Mouse (Mus musculus): Measurements from ENCODE around the gene 5730522E02Rik. TPM values are rescaled to one million over a fixed set of nuclear protein-coding genes. Genes with fewer than 3 reads are reported as not detected.

Gene 5730522E02Rik
- total RNA-seq, 1 experiment from 2014 or later = not detected

GRCm38 (mm10) chr11:25737255-25737654 lies 473.3 kb downstream of the 5730522E02Rik start:
- ATAC-seq (replicated peaks; ENCODE audit: insufficient number of reproducible peaks, low FRiP score, low TSS enrichment, poor library complexity, severe bottlenecking) = no peak

GRCm38 (mm10) chr11:25729476-25729875 lies 481.1 kb downstream of the 5730522E02Rik start:
- ATAC-seq (replicated peaks; ENCODE audit: insufficient number of reproducible peaks, low FRiP score, low TSS enrichment, poor library complexity, severe bottlenecking) = no peak

GRCm38 (mm10) chr11:25715447-25716321 lies 494.9 kb downstream of the 5730522E02Rik start:
- no peak for ATAC-seq (replicated peaks; ENCODE audit: insufficient number of reproducible peaks, low FRiP score, low TSS enrichment, poor library complexity, severe bottlenecking)

GRCm38 (mm10) chr11:25710559-25710958 lies 500.0 kb downstream of the 5730522E02Rik start:
- no peak for ATAC-seq (replicated peaks; ENCODE audit: insufficient number of reproducible peaks, low FRiP score, low TSS enrichment, poor library complexity, severe bottlenecking)

GRCm38 (mm10) chr11:25709892-25710291 lies 500.7 kb downstream of the 5730522E02Rik start:
- ATAC-seq (replicated peaks; ENCODE audit: insufficient number of reproducible peaks, low FRiP score, low TSS enrichment, poor library complexity, severe bottlenecking) = no peak

- no peak for ATAC-seq (replicated peaks; ENCODE audit: insufficient number of reproducible peaks, low FRiP score, low TSS enrichment, poor library complexity, severe bottlenecking)
Measured at GRCm38 (mm10) chr11:25704332-25705168, 506.0 kb downstream of the 5730522E02Rik start.

GRCm38 (mm10) chr11:25702791-25703190 lies 507.8 kb downstream of the 5730522E02Rik start:
- ATAC-seq (replicated peaks; ENCODE audit: insufficient number of reproducible peaks, low FRiP score, low TSS enrichment, poor library complexity, severe bottlenecking) = no peak

- no peak for ATAC-seq (replicated peaks; ENCODE audit: insufficient number of reproducible peaks, low FRiP score, low TSS enrichment, poor library complexity, severe bottlenecking)
Measured at GRCm38 (mm10) chr11:25697508-25698193, 512.9 kb downstream of the 5730522E02Rik start.

- no peak for ATAC-seq (replicated peaks; ENCODE audit: insufficient number of reproducible peaks, low FRiP score, low TSS enrichment, poor library complexity, severe bottlenecking)
Measured at GRCm38 (mm10) chr11:25696168-25696567, 514.4 kb downstream of the 5730522E02Rik start.

GRCm38 (mm10) chr11:25684731-25685130 lies 525.8 kb downstream of the 5730522E02Rik start:
- no peak for ATAC-seq (replicated peaks; ENCODE audit: insufficient number of reproducible peaks, low FRiP score, low TSS enrichment, poor library complexity, severe bottlenecking)

- no peak for ATAC-seq (replicated peaks; ENCODE audit: insufficient number of reproducible peaks, low FRiP score, low TSS enrichment, poor library complexity, severe bottlenecking)
Measured at GRCm38 (mm10) chr11:25679856-25680255, 530.7 kb downstream of the 5730522E02Rik start.

GRCm38 (mm10) chr11:25674194-25674593 lies 536.4 kb downstream of the 5730522E02Rik start:
- no peak for ATAC-seq (replicated peaks; ENCODE audit: insufficient number of reproducible peaks, low FRiP score, low TSS enrichment, poor library complexity, severe bottlenecking)

- no peak for ATAC-seq (replicated peaks; ENCODE audit: insufficient number of reproducible peaks, low FRiP score, low TSS enrichment, poor library complexity, severe bottlenecking)
Measured at GRCm38 (mm10) chr11:25670018-25670417, 540.5 kb downstream of the 5730522E02Rik start.

GRCm38 (mm10) chr11:25664562-25665104 lies 545.9 kb downstream of the 5730522E02Rik start:
- ATAC-seq (replicated peaks; ENCODE audit: insufficient number of reproducible peaks, low FRiP score, low TSS enrichment, poor library complexity, severe bottlenecking) = no peak

GRCm38 (mm10) chr11:25646282-25646681 lies 564.3 kb downstream of the 5730522E02Rik start:
- ATAC-seq (replicated peaks; ENCODE audit: insufficient number of reproducible peaks, low FRiP score, low TSS enrichment, poor library complexity, severe bottlenecking) = no peak

GRCm38 (mm10) chr11:25644767-25645622 lies 565.6 kb downstream of the 5730522E02Rik start:
- no peak for ATAC-seq (replicated peaks; ENCODE audit: insufficient number of reproducible peaks, low FRiP score, low TSS enrichment, poor library complexity, severe bottlenecking)

GRCm38 (mm10) chr11:25606886-25607285 lies 603.7 kb downstream of the 5730522E02Rik start:
- ATAC-seq (replicated peaks; ENCODE audit: insufficient number of reproducible peaks, low FRiP score, low TSS enrichment, poor library complexity, severe bottlenecking) = no peak

GRCm38 (mm10) chr11:25600030-25600429 lies 610.5 kb downstream of the 5730522E02Rik start:
- ATAC-seq (replicated peaks; ENCODE audit: insufficient number of reproducible peaks, low FRiP score, low TSS enrichment, poor library complexity, severe bottlenecking) = no peak

Measured in monocyte, adult 5-6 weeks (primary cell).